Mouse (Mus musculus): ENCODE results near the gene Sh2d3c.

DNA sequence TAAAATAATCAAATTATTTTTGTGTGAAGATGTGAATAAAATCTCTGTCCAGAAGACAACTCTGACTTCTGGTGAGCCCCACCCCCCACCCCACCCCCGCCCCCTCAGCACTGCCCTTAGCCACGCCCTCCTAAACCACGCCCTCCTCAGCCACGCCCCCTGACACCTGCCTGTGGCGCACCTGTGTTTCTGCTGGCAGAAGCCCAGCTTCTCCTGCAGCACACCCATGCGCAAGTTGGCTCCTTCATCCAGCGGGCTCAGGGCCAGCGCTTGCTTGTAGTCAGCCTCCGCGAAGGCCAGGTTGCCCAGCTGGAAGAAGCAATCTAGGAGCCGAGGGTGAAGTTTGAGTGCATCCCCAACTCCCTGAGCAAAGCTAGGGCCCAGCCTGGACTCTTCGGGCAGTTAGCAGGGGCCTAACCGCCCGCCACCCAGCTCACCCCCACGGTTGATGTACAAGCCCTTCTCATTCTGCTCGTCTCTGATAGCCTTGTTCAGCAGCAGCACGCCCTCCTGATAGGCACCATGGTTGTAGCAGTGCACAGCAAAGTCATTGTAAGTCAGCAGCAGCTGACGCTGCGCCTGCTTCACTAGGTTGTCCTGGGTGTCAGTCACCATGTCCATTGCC lies 47.9 kb downstream of the Sh2d3c start:
- no peak for TF ChIP-seq CTCF (IDR thresholded peaks at IDR 0.05)
- TF ChIP-seq POLR2A (IDR thresholded peaks at IDR 0.05; ENCODE audit: insufficient read depth, low read depth, low read length): no peak
